Mouse (Mus musculus): ENCODE results near the gene B230104I21Rik. TPM values are rescaled to one million over a fixed set of nuclear protein-coding genes. Genes with fewer than 3 reads are reported as not detected.

The B230104I21Rik gene
- polyA plus RNA-seq, 1 experiment from 2014 or later = not detected

Other genes starting within 250 kb of the B230104I21Rik start
- 1.7 and 2.4 TPM in 2 replicates for gene Trp73, start 195.9 kb upstream of the B230104I21Rik start, polyA plus RNA-seq (2016; fragmentation: Nextera tagmentation; extraction: Ambion mirVana)
- 41.9 and 42.9 TPM in 2 replicates for gene Wrap73, start 193.8 kb upstream of the B230104I21Rik start, polyA plus RNA-seq (2016; fragmentation: Nextera tagmentation; extraction: Ambion mirVana)
- 154 and 159 TPM in 2 replicates for gene Tprgl, start 175.5 kb upstream of the B230104I21Rik start, polyA plus RNA-seq (2016; fragmentation: Nextera tagmentation; extraction: Ambion mirVana)
- gene Megf6, start 165.4 kb upstream of the B230104I21Rik start, polyA plus RNA-seq (2016; fragmentation: Nextera tagmentation; extraction: Ambion mirVana) = 38.6 and 43.7 TPM in 2 replicates
- gene Arhgef16, start 34.5 kb upstream of the B230104I21Rik start, polyA plus RNA-seq (2016; fragmentation: Nextera tagmentation; extraction: Ambion mirVana) = 3.0 and 4.1 TPM in 2 replicates

Measured in hindbrain, embryonic 12.5 days (tissue).